ENCODE assay signal across 7 mouse cellular contexts in genomic region chr5:67306698-67307521, GRCm38 (mm10). TPM values are rescaled to one million over a fixed set of nuclear protein-coding genes. Genes with fewer than 3 reads are reported as not detected.
DNase-seq lines count a peak whose midpoint lies in the region; ATAC-seq lines count a peak whose summit lies in the region.

Gene Slc30a9, plus strand, starts transcription at chr5:67306955.

- H3K4me2 ChIP-seq in midbrain, embryonic 13.5 days (replicated peaks): peak within 1 kb of the TSS; percentile 92

- peak; percentile 98 for DNase-seq in adrenal gland, postnatal 10 days
- peak; percentile 94 for DNase-seq in embryonic facial prominence, embryonic 10.5 days (ENCODE audit: low spot score)
- DNase-seq in kidney, adult 11 months: peak; percentile 91
- DNase-seq in limb, embryonic 10.5 days (ENCODE audit: low spot score): peak; percentile 97
- DNase-seq in spleen, adult 12 weeks (ENCODE audit: low spot score): peak; percentile 88

- peak within 1 kb of the TSS; percentile 94 for H3K27ac ChIP-seq in embryonic facial prominence, embryonic 10.5 days (replicated peaks)
- H3K27ac ChIP-seq in limb, embryonic 10.5 days: peak within 1 kb of the TSS; percentile 95
- H3K27ac ChIP-seq in midbrain, embryonic 13.5 days: peak within 1 kb of the TSS; percentile 80

- peak within 1 kb of the TSS; percentile 99 for H3K4me3 ChIP-seq in embryonic facial prominence, embryonic 10.5 days
- peak within 1 kb of the TSS; percentile 98 for H3K4me3 ChIP-seq in limb, embryonic 10.5 days
- H3K4me3 ChIP-seq in midbrain, embryonic 13.5 days (replicated peaks): peak within 1 kb of the TSS; percentile 99

- peak; percentile 93 for ATAC-seq in granulocyte monocyte progenitor cell, adult 5-6 weeks (replicated peaks; ENCODE audit: poor library complexity, severe bottlenecking)
- ATAC-seq in midbrain, embryonic 13.5 days: peak; percentile 98

- H3K9ac ChIP-seq in midbrain, embryonic 13.5 days (replicated peaks): peak within 1 kb of the TSS; percentile 97

- H3K4me1 ChIP-seq in embryonic facial prominence, embryonic 10.5 days: peaks cover 10% of the 10 kb centered on the region
- H3K4me1 ChIP-seq in limb, embryonic 10.5 days: peaks cover 9% of the 10 kb centered on the region
- peaks cover 18% of the 10 kb centered on the region for H3K4me1 ChIP-seq in midbrain, embryonic 13.5 days (replicated peaks)

- no peaks in the 10 kb centered on the region for H3K9me3 ChIP-seq in embryonic facial prominence, embryonic 10.5 days
- no peaks in the 10 kb centered on the region for H3K9me3 ChIP-seq in limb, embryonic 10.5 days (replicated peaks)
- H3K9me3 ChIP-seq in midbrain, embryonic 13.5 days: no peaks in the 10 kb centered on the region

- WGBS in embryonic facial prominence, embryonic 10.5 days: under 1% methylated on average over 83 of the region's 83 CpGs
- under 1% methylated on average over 83 of the region's 83 CpGs for WGBS in limb, embryonic 10.5 days
- WGBS in midbrain, embryonic 13.5 days: under 1% methylated on average over 83 of the region's 83 CpGs

- H3K36me3 ChIP-seq in embryonic facial prominence, embryonic 10.5 days (replicated peaks): peaks cover 12% of the 10 kb centered on the region
- H3K36me3 ChIP-seq in limb, embryonic 10.5 days: peaks cover 12% of the 10 kb centered on the region
- 0 out of 2 replicates have a peak, but pooled peaks cover 4% of the 10 kb centered on the region for H3K36me3 ChIP-seq in midbrain, embryonic 13.5 days

- no peaks in the 10 kb centered on the region for H3K27me3 ChIP-seq in embryonic facial prominence, embryonic 10.5 days (replicated peaks; ENCODE audit: low read depth, poor library complexity, severe bottlenecking)
- no peaks in the 10 kb centered on the region for H3K27me3 ChIP-seq in limb, embryonic 10.5 days (ENCODE audit: low read depth, poor library complexity, severe bottlenecking)
- H3K27me3 ChIP-seq in midbrain, embryonic 13.5 days: no peaks in the 10 kb centered on the region

RNA-seq across cellular contexts. Expression of gene Slc30a9, which starts in this region (rescaled TPM):
- 100 to 1,000 TPM; 110 to 120 TPM for total RNA-seq in adrenal gland, postnatal 10 days (2021)
- 83.0 and 85.4 TPM in 2 replicates for polyA plus RNA-seq in embryonic facial prominence, embryonic 10.5 days (2016; fragmentation: Nextera tagmentation; extraction: Ambion mirVana)
- 30.4 and 44.6 TPM in 2 replicates for total RNA-seq in granulocyte monocyte progenitor cell, adult 5-6 weeks (2014; fragmentation: Nextera tagmentation)
- total RNA-seq in granulocyte monocyte progenitor cell, adult 5-6 weeks (2017): 23.8 and 36.6 TPM in 2 replicates
- 82.3 and 90.9 TPM in 2 replicates for polyA plus RNA-seq in limb, embryonic 10.5 days (2016; fragmentation: Nextera tagmentation; extraction: Ambion mirVana)
- polyA plus RNA-seq in midbrain, embryonic 13.5 days (2015; fragmentation: Nextera tagmentation; extraction: Ambion mirVana): 136 and 161 TPM in 2 replicates

Comparison
In these comparisons a context has a peak if more than half of its experiments do, and no peak if none do; other contexts are left out.
1. Peak in every context shown above with its lines: DNase-seq, ATAC-seq, H3K4me3 ChIP-seq and H3K27ac ChIP-seq.